Mouse (Mus musculus) heart, embryonic 11.5 days (tissue): ENCODE data around the gene Tubb3. TPM values are rescaled to one million over a fixed set of nuclear protein-coding genes. Genes with fewer than 3 reads are reported as not detected.
"Not testable (repeated sequence)": the region's sequence is repeated elsewhere in the genome, so short reads cannot be mapped to it uniquely, and the experiment has no call there.

Experiments
- ATAC-seq: fragments of 200-750 bp; cut with Nextera tagmentation; replicated peaks from 2 replicates; pipeline ENCODE4 v1.8.0; 2017; ENCODE audit warnings: moderate library complexity; ENCODE audit not compliant: insufficient number of reproducible peaks, low FRiP score, low TSS enrichment
- H3K27ac ChIP-seq: fragments of 300-500 bp; sonication (generic); 2 replicates; pipeline ENCODE4 v1.5.1; 2014; ENCODE audit warnings: mild to moderate bottlenecking, low read depth, low read length
- H3K27me3 ChIP-seq: fragments of 300-500 bp; sonication (generic); 2 replicates; pipeline ENCODE4 v1.6.1; 2014; ENCODE audit warnings: mild to moderate bottlenecking, low read length, mixed read lengths; ENCODE audit not compliant: control insufficient read depth, insufficient read depth
- H3K36me3 ChIP-seq: fragments of 300-500 bp; sonication (generic); 2 replicates; pipeline ENCODE4 v1.6.1; 2014; ENCODE audit warnings: mild to moderate bottlenecking, low read length, moderate library complexity, mixed read lengths; ENCODE audit not compliant: control insufficient read depth, insufficient read depth
- H3K4me1 ChIP-seq: fragments of 300-500 bp; sonication (generic); 2 replicates; pipeline ENCODE4 v1.6.1; 2014; ENCODE audit warnings: low read length; ENCODE audit not compliant: control insufficient read depth, insufficient read depth
- H3K4me2 ChIP-seq: fragments of 300-500 bp; sonication (generic); 2 replicates; pipeline ENCODE4 v1.6.1; 2014; ENCODE audit warnings: mild to moderate bottlenecking, moderate library complexity
- H3K4me3 ChIP-seq: fragments of 300-500 bp; sonication (generic); 2 replicates; pipeline ENCODE4 v1.5.1; 2014; ENCODE audit warnings: low read depth, low read length
- H3K9ac ChIP-seq: fragments of 300-500 bp; sonication (generic); 2 replicates; pipeline ENCODE4 v1.6.1; 2014; ENCODE audit warnings: mild to moderate bottlenecking, low read depth, low read length, moderate library complexity
- H3K9me3 ChIP-seq: fragments of 300-500 bp; sonication (generic); replicated peaks from 2 replicates; pipeline ENCODE4 v1.6.1; 2016; ENCODE audit warnings: low read length; ENCODE audit not compliant: control insufficient read depth
- WGBS: fragments of 180-500 bp; shearing (Covaris S2); extraction: QIAGEN DNeasy Blood & Tissue Kit; methylation state at CpG from one replicate; pipeline ENCODE4 v1.1.7; 2014; ENCODE audit not compliant: insufficient replicate concordance; 5-methylcytosine and 5-hydroxymethylcytosine counted together
- polyA plus RNA-seq: library from polyadenylated mRNA; unstranded; fragments of >200 nt; fragmentation: Nextera tagmentation; extraction: Ambion mirVana; gene quantifications from 2 replicates; pipeline ENCODE4 v1.2.1, GENCODE M21; 2014

Tubb3 gene
- polyA plus RNA-seq, 1 experiment from 2014 or later, result 13.8 TPM

GRCm38 (mm10) chr8:123450783-123451182 lies 39.6 kb downstream of the Tubb3 start:
- no peak overlapping the region for H3K27ac ChIP-seq

GRCm38 (mm10) chr8:123451747-123452146 lies 40.5 kb downstream of the Tubb3 start:
- not testable (repeated sequence) for H3K27me3 ChIP-seq, H3K4me3 ChIP-seq, ATAC-seq, H3K9me3 ChIP-seq, H3K27ac ChIP-seq, H3K4me2 ChIP-seq, H3K9ac ChIP-seq, H3K4me1 ChIP-seq
- H3K36me3 ChIP-seq, result peaks cover 17% of the 10 kb centered on the region
- WGBS, result 91% methylated on average over 12 of the region's 12 CpGs

More at GRCm38 (mm10) chr8:123450783-123451182, 39.6 kb downstream of the Tubb3 start:
- no peak overlapping the region for H3K4me2 ChIP-seq
- peaks cover 16% of the 10 kb centered on the region for H3K4me1 ChIP-seq
- 82% methylated on average over 5 of the region's 5 CpGs for WGBS
- no peak for ATAC-seq
- peaks cover 14% of the 10 kb centered on the region for H3K36me3 ChIP-seq
- no peak overlapping the region for H3K9ac ChIP-seq
- H3K4me3 ChIP-seq, result no peak overlapping the region
- no peaks in the 10 kb centered on the region for H3K9me3 ChIP-seq
- no peaks in the 10 kb centered on the region for H3K27me3 ChIP-seq

GRCm38 (mm10) chr8:123452149-123452548 lies 40.9 kb downstream of the Tubb3 start:
- no peak for ATAC-seq
- no peak overlapping the region for H3K4me2 ChIP-seq
- H3K9me3 ChIP-seq, result no peaks in the 10 kb centered on the region
- H3K9ac ChIP-seq, result no peak overlapping the region
- no peaks in the 10 kb centered on the region for H3K27me3 ChIP-seq
- no peak overlapping the region for H3K4me3 ChIP-seq
- H3K4me1 ChIP-seq, result peaks cover 4% of the 10 kb centered on the region
- peaks cover 17% of the 10 kb centered on the region for H3K36me3 ChIP-seq
- no peak overlapping the region for H3K27ac ChIP-seq
- WGBS, result 77% methylated on average over 4 of the region's 4 CpGs

- no peaks in the 10 kb centered on the region for H3K9me3 ChIP-seq
- H3K9ac ChIP-seq, result no peak overlapping the region
- H3K27me3 ChIP-seq, result no peaks in the 10 kb centered on the region
- H3K27ac ChIP-seq, result no peak overlapping the region
- WGBS, result 66% methylated on average over 7 of the region's 7 CpGs
- H3K4me1 ChIP-seq, result no peaks in the 10 kb centered on the region
- peaks cover 20% of the 10 kb centered on the region for H3K36me3 ChIP-seq
- no peak overlapping the region for H3K4me3 ChIP-seq
- no peak for ATAC-seq
- H3K4me2 ChIP-seq, result no peak overlapping the region
These were observed 42.1 kb downstream of the Tubb3 start for GRCm38 (mm10) chr8:123453291-123453690.

- 79% methylated on average over 5 of the region's 5 CpGs for WGBS
- no peak overlapping the region for H3K27ac ChIP-seq
- H3K4me2 ChIP-seq, result no peak overlapping the region
- H3K9me3 ChIP-seq, result no peaks in the 10 kb centered on the region
- H3K36me3 ChIP-seq, result peaks cover 25% of the 10 kb centered on the region
- H3K4me3 ChIP-seq, result no peak overlapping the region
- H3K27me3 ChIP-seq, result no peaks in the 10 kb centered on the region
- ATAC-seq, result no peak
- no peaks in the 10 kb centered on the region for H3K4me1 ChIP-seq
- no peak overlapping the region for H3K9ac ChIP-seq
These were observed 42.7 kb downstream of the Tubb3 start for GRCm38 (mm10) chr8:123453951-123454350.

- no peak for ATAC-seq
- Histone ChIP-seq H3K36me3 (peaks cover 28% of the 10 kb centered on the region), H3K27me3 (no peaks in the 10 kb centered on the region), H3K9me3 (no peaks in the 10 kb centered on the region), H3K4me1 (no peaks in the 10 kb centered on the region), H3K9ac (no peak overlapping the region), H3K4me2 (no peak overlapping the region), H3K27ac (no peak overlapping the region), H3K4me3 (no peak overlapping the region)
- 90% methylated on average over 6 of the region's 6 CpGs for WGBS
These were observed 43.3 kb downstream of the Tubb3 start for GRCm38 (mm10) chr8:123454559-123454958.

- ATAC-seq, result no peak
- H3K27me3 ChIP-seq, result no peaks in the 10 kb centered on the region
- peaks cover 12% of the 10 kb centered on the region for H3K36me3 ChIP-seq
- no peak overlapping the region for H3K27ac ChIP-seq
- WGBS, result 79% methylated on average over 4 of the region's 4 CpGs
- no peak overlapping the region for H3K4me3 ChIP-seq
- H3K9me3 ChIP-seq, result no peaks in the 10 kb centered on the region
- no peak overlapping the region for H3K4me2 ChIP-seq
- H3K4me1 ChIP-seq, result no peaks in the 10 kb centered on the region
- H3K9ac ChIP-seq, result no peak overlapping the region
These were observed 52.4 kb downstream of the Tubb3 start for GRCm38 (mm10) chr8:123463651-123464050.

- H3K27me3 ChIP-seq, result peaks cover 3% of the 10 kb centered on the region; the same call in 1 of the 2 replicates
- 78% methylated on average over 3 of the region's 3 CpGs for WGBS
These were observed 56.3 kb downstream of the Tubb3 start for GRCm38 (mm10) chr8:123467476-123467875.

More at GRCm38 (mm10) chr8:123467476-123467875, 56.3 kb downstream of the Tubb3 start:
- peaks cover 3% of the 10 kb centered on the region for H3K36me3 ChIP-seq
- no peaks in the 10 kb centered on the region for H3K4me1 ChIP-seq
- no peak overlapping the region for H3K4me3 ChIP-seq
- no peak for ATAC-seq
- H3K4me2 ChIP-seq, result no peak overlapping the region
- H3K9me3 ChIP-seq, result no peaks in the 10 kb centered on the region
- no peak overlapping the region for H3K27ac ChIP-seq
- H3K9ac ChIP-seq, result no peak overlapping the region
